Mouse (Mus musculus): Measurements from ENCODE around the gene Srsf4.

Gene Srsf4

DNA sequence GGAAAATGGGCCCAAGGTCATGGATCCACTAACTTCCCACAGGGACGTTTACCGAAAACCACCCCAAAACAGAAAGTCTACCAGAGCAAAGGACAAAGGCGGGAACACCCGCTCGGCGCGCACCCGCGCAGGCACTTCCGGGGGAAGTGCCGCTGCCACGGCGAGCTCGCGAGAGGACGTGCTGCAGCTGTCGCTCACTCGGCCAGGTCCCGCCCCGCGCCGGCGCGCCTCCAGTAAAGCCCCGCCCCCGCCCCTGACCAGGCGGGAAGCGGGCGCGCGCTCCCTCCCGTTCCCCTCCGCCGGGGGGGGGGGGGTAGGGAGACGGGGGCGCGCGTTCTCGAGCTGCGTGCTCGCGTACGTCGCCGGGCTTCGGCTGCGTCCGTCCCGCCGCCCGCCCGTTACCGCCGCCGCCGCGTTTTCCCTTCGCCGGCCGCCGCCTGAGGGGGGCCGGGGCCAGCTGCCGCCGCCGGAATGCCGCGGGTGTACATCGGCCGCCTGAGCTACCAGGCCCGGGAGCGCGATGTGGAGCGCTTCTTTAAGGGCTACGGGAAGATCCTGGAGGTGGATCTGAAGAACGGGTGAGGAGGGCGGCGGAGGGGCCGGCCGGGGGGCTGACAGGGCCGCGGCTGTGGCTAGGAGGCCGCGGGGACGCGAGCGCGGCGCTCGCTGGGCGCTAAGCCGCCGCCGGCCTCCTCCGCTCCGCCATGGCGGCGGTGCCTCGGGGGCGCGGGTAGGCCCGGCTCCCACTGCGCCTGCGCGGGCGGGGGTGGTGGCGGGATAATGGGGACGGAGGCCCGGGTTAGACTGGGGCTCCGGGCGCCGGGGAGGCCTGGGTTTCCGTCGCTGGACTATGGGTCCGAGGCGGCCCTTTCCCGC, at the start of gene Srsf4:
Gene Srsf4, plus strand, starts transcription at position 325 of the 876 bp plus-strand sequence.
- peak; percentile 97 for DNase-seq (ENCODE audit: low spot score in 2 of 2)

DNA sequence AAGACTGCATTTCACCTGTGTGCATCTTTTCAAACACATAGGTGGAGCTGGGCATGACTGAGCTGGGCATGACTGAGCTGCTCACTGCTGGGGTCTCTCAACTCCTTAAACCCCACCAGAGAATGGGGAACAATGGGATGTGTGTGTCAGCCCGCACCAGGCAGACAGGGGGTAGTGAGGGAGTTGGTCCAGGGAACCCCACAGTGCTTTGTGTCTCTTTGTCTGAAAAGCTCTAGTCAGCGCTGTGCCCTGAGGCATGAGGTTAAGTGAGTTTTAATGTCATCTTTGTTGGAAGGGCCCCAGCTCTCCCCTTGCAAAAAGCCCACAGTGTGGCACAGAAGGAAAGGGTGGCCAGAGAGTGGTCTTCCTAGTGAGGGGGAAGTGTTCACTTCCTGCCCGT, 48.5 kb upstream of the Srsf4 start:
- DNase-seq (ENCODE audit: low spot score in 2 of 2), result no peak

GRCm38 (mm10) chr4:131825830-131826229, 47.6 kb upstream of the Srsf4 start:
- DNase-seq (ENCODE audit: low spot score in 2 of 2), result no peak

DNA sequence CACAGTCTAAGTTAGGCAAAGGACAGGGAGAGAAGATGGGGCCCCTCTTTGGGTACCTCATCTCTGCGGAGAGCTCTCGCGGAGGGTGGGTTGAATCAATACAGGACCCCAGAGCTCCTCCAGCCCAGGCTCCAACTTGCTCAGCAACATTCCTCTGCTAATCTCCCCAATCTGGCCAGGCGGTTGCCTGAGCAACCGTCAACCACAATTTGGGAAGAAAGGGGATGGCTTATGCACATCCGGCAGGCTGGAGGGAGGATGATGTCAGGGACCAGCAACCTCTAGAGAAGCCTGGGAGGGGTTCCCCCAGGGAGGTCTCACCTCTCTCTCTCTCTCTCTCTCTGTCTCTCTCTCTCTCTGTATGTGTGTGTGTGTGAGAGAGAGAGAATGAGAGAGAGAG, 46.5 kb upstream of the Srsf4 start:
- DNase-seq (ENCODE audit: low spot score in 2 of 2), result peak; percentile 38 to 50

DNA sequence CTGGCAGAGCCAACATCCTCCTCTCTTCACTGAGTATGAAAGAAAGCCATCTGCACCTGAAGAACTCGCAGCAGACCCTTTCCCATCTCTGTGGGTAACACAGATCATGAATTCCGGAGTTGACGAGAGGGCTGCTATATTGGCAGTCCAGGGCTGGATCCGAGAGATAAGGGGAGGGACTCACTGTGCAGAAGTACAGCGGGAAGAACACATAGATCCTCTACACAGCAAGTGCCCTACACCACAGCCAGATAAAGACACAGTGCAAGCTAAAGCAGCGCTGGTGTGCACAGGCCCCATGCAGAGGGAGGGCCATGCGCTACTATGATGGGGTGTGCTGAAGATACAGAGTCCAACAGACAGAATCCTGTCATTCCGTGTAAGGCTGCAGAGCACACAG, 44.3 kb upstream of the Srsf4 start:
- no peak for DNase-seq (ENCODE audit: low spot score in 2 of 2)

- no peak for DNase-seq (ENCODE audit: low spot score in 2 of 2)
Measured at GRCm38 (mm10) chr4:131831546-131832045, 41.8 kb upstream of the Srsf4 start.

GRCm38 (mm10) chr4:131832759-131833407, 40.5 kb upstream of the Srsf4 start:
- DNase-seq (ENCODE audit: low spot score in 2 of 2), result no peak

DNA sequence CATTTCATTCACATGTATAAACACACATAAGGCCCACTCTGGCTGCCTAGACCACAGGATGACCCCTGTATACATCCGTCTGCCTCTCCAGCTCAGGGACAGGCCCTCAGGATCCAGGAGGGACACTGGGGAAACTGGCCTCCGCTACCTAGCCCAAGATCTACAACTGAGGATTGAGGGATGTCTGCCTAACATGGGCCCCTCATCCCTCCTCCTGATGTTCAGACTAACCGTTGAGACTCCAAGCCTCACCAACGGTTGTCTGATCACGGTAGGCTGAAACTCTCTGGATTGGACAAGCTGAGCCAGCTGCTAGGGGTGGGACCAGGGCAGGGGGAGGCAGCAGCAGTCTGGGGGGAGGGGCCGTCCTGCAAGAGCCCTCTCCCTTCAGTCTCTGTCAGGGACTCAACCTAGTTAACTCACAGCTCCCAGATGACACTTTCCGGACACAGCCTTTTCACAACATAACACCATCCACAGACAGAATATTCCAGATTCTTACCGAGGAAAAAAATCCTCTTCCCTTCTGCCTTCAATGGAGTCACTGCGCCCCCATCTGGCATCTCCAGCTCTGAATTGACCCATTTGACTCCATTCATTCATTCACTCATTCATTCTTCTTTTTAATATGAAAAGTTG, 39.3 kb upstream of the Srsf4 start:
- peak in 1 of 2 experiments; percentile 70 for DNase-seq (ENCODE audit: low spot score in 2 of 2)

GRCm38 (mm10) chr4:131836351-131836881, 37.0 kb upstream of the Srsf4 start:
- DNase-seq (ENCODE audit: low spot score in 2 of 2), result no peak

DNA sequence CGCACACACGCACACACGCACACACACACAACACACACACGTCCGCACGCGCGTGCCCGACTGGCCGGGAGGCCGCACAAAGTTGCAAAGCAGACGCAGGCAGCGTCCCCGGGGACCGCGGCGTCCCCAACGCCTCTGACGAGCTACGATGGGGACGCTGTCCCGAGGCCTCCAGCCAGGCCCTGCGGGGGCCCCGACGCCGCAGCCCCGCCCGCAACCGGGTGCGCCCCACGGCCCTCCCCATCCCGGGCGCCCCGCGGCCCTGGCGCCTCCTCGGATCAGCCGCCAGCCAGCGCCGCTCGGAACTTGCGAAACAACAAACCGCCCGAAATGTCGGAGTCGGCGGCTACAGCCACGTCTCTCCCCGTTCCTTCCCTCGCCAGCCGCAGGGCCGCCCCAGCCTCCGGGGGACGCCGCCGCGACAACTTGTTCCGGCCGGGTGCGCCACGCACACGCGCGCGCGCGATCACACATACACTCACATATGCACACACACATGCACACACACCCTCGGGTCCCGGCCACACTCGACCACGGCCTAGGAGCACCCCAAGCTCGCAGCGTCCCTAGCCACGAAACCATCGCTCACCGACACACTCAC, 36.4 kb upstream of the Srsf4 start:
- DNase-seq (ENCODE audit: low spot score in 2 of 2), result peak in 1 of 2 experiments; percentile 48

DNA sequence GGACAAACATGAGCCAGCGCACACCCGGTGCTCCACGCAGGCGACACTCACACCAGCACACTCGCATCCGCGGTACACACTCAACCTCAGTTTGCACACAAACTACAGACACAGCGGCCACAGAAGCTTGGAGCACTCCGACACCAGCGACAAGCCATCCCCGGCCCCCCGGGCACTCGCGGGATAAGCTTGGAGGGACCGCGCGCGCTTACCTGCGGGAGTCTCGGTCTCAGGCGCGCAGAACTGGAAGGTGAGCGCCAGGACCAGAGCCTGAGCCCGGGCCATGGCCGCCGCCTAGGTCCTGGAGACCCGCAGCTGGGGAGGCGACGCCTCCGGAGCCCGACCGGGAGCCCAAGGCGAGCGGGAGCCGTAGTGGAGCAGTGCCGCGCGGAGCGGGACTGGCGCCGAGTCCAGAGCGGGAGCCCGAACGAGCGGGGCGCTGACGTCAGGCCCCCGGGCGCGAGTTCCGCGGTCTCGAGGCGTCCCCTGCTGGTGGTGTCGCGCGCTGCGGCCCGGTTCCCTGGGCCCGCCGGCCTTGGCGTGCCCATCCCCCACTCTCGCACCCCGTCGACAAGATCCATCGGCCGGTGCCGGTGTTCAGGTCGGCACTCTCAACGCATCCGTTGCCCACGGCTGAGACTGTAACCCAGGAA, 35.4 kb upstream of the Srsf4 start, which contains the start of gene Ptpru:
Gene Ptpru, minus strand, starts transcription at position 417 of the 653 bp plus-strand sequence.
- DNase-seq (ENCODE audit: low spot score in 2 of 2), result peak; percentile 85 to 93

DNA sequence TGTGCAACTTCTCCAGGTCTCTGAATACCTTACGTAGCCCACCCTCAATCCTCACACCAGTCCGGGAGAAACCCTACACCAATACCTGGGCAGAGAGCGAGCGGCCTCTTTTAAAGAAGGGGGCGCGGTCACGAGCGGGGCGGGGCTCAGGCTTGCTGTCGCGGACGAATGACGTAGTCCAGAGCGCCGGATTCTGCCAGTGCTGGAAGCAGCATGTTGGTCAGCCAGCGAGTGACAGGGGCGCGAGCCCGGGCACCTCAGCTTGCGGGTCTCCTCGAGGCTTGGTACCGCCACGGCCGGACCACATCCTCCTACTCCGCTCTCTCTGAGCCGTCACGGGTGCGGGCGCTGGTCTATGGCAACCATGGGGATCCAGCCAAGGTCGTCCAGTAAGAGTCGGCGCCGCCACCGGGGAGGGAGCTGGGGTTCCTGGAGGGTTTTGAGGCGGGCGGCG, 30.1 kb upstream of the Srsf4 start, which contains the start of gene Mecr:
Gene Mecr, plus strand, starts transcription at position 181 of the 454 bp plus-strand sequence.
- DNase-seq (ENCODE audit: low spot score in 2 of 2), result peak; percentile 96

DNA sequence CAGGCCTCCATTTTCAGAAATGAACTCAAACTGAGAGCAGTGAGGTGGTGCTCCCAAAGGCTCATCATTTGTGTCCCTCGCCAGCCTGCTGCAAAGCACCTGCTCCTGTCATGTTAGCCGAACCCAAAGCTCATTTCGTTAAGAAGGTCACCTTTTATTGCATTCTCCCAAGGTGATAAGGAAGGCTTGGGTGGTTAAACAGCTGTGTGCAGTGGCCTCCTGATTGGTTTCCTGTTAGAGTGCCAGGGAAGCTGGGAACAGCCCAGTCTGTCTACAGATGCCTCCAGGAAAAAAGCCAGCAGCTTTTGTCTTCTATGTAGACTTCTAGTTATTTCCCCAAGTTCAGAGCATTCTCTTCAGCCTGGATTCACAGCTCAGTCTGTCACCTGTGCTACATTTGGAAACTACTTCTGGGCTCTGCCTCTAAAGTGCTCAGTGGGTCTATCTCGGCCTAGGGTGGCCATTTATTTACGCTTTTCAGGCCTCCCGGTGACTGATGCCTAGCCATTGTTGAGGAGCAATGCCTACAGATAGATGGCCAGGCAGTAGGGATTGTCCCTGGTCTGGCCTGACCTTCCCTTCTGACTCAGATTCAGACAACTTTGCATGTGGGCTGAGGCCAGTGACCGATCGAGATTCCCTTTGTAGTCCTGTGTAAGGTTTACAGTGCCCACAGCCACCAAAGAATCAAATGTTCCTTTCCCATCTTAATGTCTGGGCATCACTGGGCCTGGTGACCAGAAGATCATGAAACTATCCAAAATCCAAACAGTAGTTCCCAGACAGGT, 27.2 kb upstream of the Srsf4 start:
- DNase-seq (ENCODE audit: low spot score in 2 of 2), result no peak

GRCm38 (mm10) chr4:131848082-131848481, 25.3 kb upstream of the Srsf4 start:
- no peak for DNase-seq (ENCODE audit: low spot score in 2 of 2)

DNA sequence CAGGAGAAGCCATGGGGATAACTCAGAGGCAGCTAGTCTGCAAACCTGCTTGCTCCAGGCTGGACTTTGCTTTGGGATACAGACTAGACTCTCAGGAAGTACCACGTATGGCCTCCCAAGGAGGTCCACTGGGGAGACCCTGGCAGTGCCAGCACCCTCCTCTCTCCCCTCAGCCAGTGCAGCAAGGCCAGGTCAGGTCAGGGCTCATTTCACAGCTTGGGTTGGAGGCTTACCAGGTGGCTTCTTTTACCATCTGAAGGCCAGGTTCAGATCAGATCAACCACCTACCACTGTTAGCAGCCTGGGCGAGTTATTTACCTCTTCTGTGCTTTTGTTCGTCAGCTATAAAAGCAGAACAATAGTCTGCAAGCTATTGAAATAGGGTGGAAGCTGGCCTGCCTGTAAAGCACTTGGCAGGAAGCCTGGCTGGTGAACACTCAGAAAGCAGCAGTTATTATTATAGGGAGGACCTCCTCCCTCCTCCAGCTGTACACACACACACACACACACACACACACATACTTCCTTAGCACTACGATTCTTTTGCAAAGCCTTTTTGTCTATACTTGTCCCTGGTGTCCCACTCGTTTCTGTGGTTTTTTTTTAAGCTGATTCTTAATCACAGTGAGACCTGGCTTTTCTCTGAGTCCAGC, 23.3 kb upstream of the Srsf4 start:
- peak; percentile 79 to 83 for DNase-seq (ENCODE audit: low spot score in 2 of 2)

GRCm38 (mm10) chr4:131854950-131855349, 18.5 kb upstream of the Srsf4 start:
- no peak for DNase-seq (ENCODE audit: low spot score in 2 of 2)

GRCm38 (mm10) chr4:131860492-131861340, 12.7 kb upstream of the Srsf4 start:
- DNase-seq (ENCODE audit: low spot score in 2 of 2), result peak; percentile 82 to 90

DNA sequence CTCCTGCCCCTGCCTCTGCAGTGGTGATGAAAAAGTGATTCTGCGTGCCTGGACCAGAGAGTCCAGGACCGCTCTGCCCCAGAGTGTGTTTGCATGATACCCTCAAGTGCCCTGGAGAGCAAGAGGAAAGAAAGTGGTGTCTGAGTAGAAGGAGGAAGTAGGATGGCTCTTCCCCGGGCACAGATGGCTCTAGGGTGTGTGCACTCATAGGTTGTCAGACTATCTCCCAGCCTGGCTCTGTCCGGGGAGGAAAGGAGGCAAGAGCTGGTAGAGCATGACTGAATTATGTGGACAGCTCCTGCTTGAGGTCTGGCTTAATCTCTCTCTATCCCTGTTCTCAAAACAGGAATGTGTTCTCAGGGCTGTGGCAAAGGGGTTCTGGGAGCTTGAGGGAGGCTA, 12.1 kb upstream of the Srsf4 start:
- no peak for DNase-seq (ENCODE audit: low spot score in 2 of 2)

All from right cerebral cortex, postnatal 10 days (tissue).